Mouse (Mus musculus) neural tube, embryonic 13.5 days (tissue): Measurements from ENCODE around the gene Rnase2a. TPM values are rescaled to one million over a fixed set of nuclear protein-coding genes. Genes with fewer than 3 reads are reported as not detected.
"Not testable (repeated sequence)": the region's sequence is repeated elsewhere in the genome, so short reads cannot be mapped to it uniquely, and the experiment has no call there.

Experiments used
- ATAC-seq: fragments of 200-750 bp; cut with Nextera tagmentation; 2 replicates; pipeline ENCODE4 v1.8.0; 2017; ENCODE audit warnings: low read depth, mild to moderate bottlenecking, moderate TSS enrichment, moderate library complexity
- H3K27ac ChIP-seq: fragments of 300-500 bp; sonication (generic); replicated peaks from 2 replicates; pipeline ENCODE4 v1.5.1; 2015; ENCODE audit warnings: moderate library complexity, mild to moderate bottlenecking, inconsistent platforms
- H3K27me3 ChIP-seq: fragments of 300-500 bp; sonication (generic); 2 replicates; pipeline ENCODE4 v1.6.1; 2015; ENCODE audit warnings: mild to moderate bottlenecking, inconsistent platforms
- H3K36me3 ChIP-seq: fragments of 300-500 bp; sonication (generic); 2 replicates; pipeline ENCODE4 v1.6.1; 2015; ENCODE audit warnings: mild to moderate bottlenecking, inconsistent platforms
- H3K4me1 ChIP-seq: fragments of 300-500 bp; sonication (generic); replicated peaks from 2 replicates; pipeline ENCODE4 v1.6.1; 2015; ENCODE audit warnings: inconsistent platforms
- H3K4me2 ChIP-seq: fragments of 300-500 bp; sonication (generic); 2 replicates; pipeline ENCODE4 v1.6.1; 2015; ENCODE audit warnings: inconsistent platforms, mild to moderate bottlenecking, moderate library complexity
- H3K4me3 ChIP-seq: fragments of 300-500 bp; sonication (generic); 2 replicates; pipeline ENCODE4 v1.5.1; 2015; ENCODE audit warnings: mild to moderate bottlenecking, inconsistent platforms
- H3K9ac ChIP-seq: fragments of 300-500 bp; sonication (generic); 2 replicates; pipeline ENCODE4 v1.6.1; 2015; ENCODE audit warnings: moderate library complexity, mild to moderate bottlenecking, inconsistent platforms
- H3K9me3 ChIP-seq: fragments of 300-500 bp; sonication (generic); 2 replicates; pipeline ENCODE4 v1.6.1; 2016; ENCODE audit warnings: inconsistent platforms
- WGBS: fragments of 180-500 bp; shearing (Covaris S2); methylation state at CpG from one replicate; pipeline ENCODE4 v1.1.7; 2015; 5-methylcytosine and 5-hydroxymethylcytosine counted together
- polyA plus RNA-seq: library from polyadenylated mRNA; unstranded; fragments of >200 nt; fragmentation: Nextera tagmentation; extraction: Ambion mirVana; gene quantifications from 2 replicates; pipeline ENCODE4 v1.2.1, GENCODE M21; 2015

Rnase2a gene
- polyA plus RNA-seq, 1 experiment from 2014 or later, result not detected

DNA sequence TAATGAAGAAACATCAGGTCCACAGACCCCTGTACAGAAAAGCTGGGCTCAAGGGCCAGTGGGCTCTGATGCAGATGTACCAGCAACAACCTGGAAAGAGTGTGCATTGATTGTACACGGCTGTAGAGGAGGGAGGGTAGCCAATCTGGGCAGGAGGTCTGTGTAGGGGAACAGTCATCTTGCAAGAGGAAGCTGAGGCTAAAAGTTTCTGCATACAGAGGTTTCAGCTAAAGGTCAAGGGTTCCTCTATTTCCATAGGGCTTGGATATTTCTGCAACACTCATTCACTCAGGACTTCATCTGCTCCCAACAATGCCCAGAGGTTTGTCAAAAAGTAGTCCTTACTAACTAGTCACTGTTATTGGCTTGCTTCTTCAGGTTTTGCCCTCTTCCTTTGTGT lies 18.4 kb downstream of the Rnase2a start:
- ATAC-seq, H3K4me3 ChIP-seq, H3K27ac ChIP-seq, H3K9ac ChIP-seq, H3K4me2 ChIP-seq, H3K4me1 ChIP-seq, H3K9me3 ChIP-seq, H3K36me3 ChIP-seq, H3K27me3 ChIP-seq: not testable (repeated sequence)
- WGBS, result 83% methylated on average over 1 of the region's 1 CpGs

DNA sequence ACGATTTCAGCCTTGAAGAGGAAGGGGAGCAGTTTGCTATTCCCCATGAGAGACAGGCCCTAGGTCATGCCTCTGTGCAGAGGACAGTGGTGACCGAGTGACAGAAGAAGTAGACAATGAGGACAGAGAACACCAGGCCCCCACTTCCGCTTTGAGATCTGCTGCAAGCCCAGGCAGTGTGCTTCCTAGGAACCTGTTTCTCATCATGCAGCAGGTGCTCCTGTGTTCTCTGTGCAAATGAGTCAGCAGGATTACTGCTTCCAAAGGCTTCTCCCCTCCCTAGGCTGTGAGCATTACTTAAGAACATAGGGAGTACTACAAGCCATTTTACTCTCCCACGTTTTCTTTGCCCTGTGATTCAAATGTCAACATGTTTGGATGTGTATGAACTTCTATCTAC lies 26.3 kb downstream of the Rnase2a start:
- H3K9ac ChIP-seq, H3K27ac ChIP-seq, H3K9me3 ChIP-seq, H3K4me3 ChIP-seq, H3K4me2 ChIP-seq, ATAC-seq, H3K36me3 ChIP-seq, H3K27me3 ChIP-seq, H3K4me1 ChIP-seq: not testable (repeated sequence)
- WGBS, result 71% methylated on average over 4 of the region's 4 CpGs

DNA sequence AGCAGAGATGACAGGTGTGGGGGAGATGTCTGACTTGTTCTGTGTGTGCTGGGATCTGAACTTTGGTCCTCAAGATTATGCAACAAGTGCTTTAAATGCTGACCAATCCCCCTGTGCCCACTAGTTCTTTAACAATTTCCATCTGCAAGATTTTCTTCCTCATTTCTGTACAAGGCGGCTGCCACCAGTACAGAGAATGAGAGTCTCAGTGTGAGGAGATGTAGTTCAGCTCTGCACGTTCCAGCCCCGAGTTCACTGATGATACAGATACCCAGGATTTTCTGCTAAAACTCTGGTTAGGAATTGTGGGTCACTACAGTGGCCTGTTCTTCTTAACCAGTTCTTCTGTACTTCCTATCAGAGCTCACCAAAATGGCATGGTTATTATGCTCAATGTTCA lies 35.8 kb downstream of the Rnase2a start:
- H3K9me3 ChIP-seq, H3K27me3 ChIP-seq, H3K9ac ChIP-seq, H3K4me2 ChIP-seq, H3K27ac ChIP-seq, ATAC-seq, H3K36me3 ChIP-seq, H3K4me3 ChIP-seq, H3K4me1 ChIP-seq: not testable (repeated sequence)
- WGBS, result 81% methylated on average over 3 of the region's 3 CpGs

Other genes with a start within 250 kb of the Rnase2a start
- gene Rnase10, start 248.4 kb downstream of the Rnase2a start, polyA plus RNA-seq, result not detected in 2 replicates
- not detected in 2 replicates for gene Rnase9, start 214.2 kb downstream of the Rnase2a start, polyA plus RNA-seq
- gene Rnase11, start 205.9 kb downstream of the Rnase2a start, polyA plus RNA-seq, result not detected in 2 replicates
- gene Rnase12, start 198.5 kb downstream of the Rnase2a start, polyA plus RNA-seq, result not detected in 2 replicates
- gene Olfr750, start 181.7 kb downstream of the Rnase2a start, polyA plus RNA-seq, result not detected in 2 replicates
- 16.1 and 17.0 TPM in 2 replicates for gene Rnase4, start 165.0 kb downstream of the Rnase2a start, polyA plus RNA-seq
- 3.7 and 3.9 TPM in 2 replicates for gene Ang, start 165.0 kb downstream of the Rnase2a start, polyA plus RNA-seq
- gene Eddm3b, start 141.7 kb downstream of the Rnase2a start, polyA plus RNA-seq, result not detected in 2 replicates
- gene Rnase6, start 132.2 kb downstream of the Rnase2a start, polyA plus RNA-seq, result 0.24 and 0.29 TPM in 2 replicates
- 0.73 TPM in 1 of 2 replicates, not detected in the other for gene Rnase1, start 109.3 kb downstream of the Rnase2a start, polyA plus RNA-seq
- gene Rnase2b, start 93.9 kb downstream of the Rnase2a start, polyA plus RNA-seq, result not detected in 2 replicates
- gene Ang2, start 57.0 kb downstream of the Rnase2a start, polyA plus RNA-seq, result not detected in 2 replicates
- gene Ear14, start 52.7 kb downstream of the Rnase2a start, polyA plus RNA-seq, result not detected in 2 replicates
- not detected in 2 replicates for gene Gm7247, start 105.6 kb upstream of the Rnase2a start, polyA plus RNA-seq
- not detected in 2 replicates for gene Vmn2r88, start 154.7 kb upstream of the Rnase2a start, polyA plus RNA-seq
- gene Vmn2r89, start 195.7 kb upstream of the Rnase2a start, polyA plus RNA-seq, result not detected in 2 replicates